Mouse (Mus musculus) neutrophil, adult 59 days (primary cell): ENCODE measurements around the gene Ssxb6. TPM values are rescaled to one million over a fixed set of nuclear protein-coding genes. Genes with fewer than 3 reads are reported as not detected.

ENCODE experiments used
- total RNA-seq, 2 experiments: library from RNA; stranded (reverse); gene quantifications; 1 replicate in 1 of 2; 2 replicates in 1 of 2; pipeline ENCODE4 v1.2.4; 2023

Ssxb6 gene
- not detected for total RNA-seq

DNA sequence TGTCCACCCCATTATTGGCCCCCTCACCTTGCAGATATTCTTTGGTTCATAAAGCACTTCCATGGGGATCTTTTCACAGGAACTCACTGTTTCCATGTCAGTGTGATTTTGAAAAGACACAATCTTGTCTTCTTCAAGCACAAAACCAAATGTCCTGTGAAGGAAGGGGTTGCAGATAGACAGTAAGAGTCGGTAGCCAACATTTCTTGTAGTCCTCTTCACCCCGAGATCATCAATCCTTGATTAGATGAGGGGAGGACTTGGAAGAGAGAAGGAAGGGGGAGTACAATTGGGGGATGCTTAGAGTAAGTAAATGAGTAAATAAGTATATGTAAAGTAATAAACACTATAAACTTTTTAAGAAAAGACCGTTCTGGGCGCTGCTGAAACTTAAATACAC, at the start of gene Ssxb6:
Gene Ssxb6 (minus strand): TSS at position 101 of the 400 bp plus-strand sequence.

DNA sequence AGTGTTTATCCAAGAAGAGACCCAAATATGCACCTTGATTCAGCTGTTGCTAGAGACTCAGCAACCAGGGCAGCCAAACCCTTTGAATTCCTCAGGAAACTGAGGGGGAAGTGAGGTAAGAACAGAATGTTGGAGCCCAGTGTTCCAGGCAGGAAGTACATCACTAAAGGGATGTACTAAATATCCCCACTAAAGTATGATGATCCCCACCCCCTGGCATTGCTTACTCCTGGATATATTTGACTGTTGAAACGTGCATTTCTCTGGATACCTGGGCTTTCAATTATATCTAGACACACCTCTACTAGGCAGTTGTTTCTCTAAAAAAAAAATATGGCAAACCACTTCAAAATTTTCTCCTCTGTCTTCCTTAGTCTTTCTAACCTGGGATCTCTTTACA, 43.7 kb upstream of the Ssxb6 start, which contains the start of gene Ssxb3:
Gene Ssxb3 (minus strand): TSS at position 101 of the 400 bp plus-strand sequence.

DNA sequence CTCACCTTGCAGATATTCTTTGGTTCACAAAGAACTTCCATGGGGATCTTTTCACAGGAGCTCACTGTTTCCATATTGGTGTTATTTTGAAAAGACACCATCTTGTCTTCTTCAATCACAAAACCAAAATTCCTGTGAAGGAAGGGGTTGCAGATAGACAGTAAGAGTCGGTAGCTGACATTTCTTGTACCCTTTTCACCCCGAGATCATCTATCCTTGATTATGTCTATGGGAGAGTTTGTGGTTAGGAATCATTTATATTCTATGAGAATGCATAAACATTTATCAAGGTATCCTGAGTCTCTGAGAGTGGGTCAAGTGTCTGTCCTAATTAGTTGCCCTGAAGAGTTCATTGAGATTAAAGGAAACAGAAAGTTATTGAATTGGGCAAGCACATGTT, 23.2 kb downstream of the Ssxb6 start, which contains the start of gene Gm14459:
Gene Gm14459 (minus strand): TSS at position 101 of the 400 bp plus-strand sequence.

Other genes with a start within 250 kb of the Ssxb6 start
- gene Ssxb10, start 220.8 kb downstream of the Ssxb6 start, total RNA-seq: not detected
- gene Ssxb9, start 181.3 kb downstream of the Ssxb6 start, total RNA-seq: not detected
- not detected for gene Ssxb1, start 134.9 kb downstream of the Ssxb6 start, total RNA-seq
- gene Ssxb2, start 86.5 kb downstream of the Ssxb6 start, total RNA-seq: not detected
- gene Gm14459, start 23.3 kb downstream of the Ssxb6 start, total RNA-seq: not detected
- not detected for gene Ssxb3, start 43.6 kb upstream of the Ssxb6 start, total RNA-seq
- gene Ssxb8, start 142.6 kb upstream of the Ssxb6 start, total RNA-seq: not detected
- gene Ssx9, start 200.2 kb upstream of the Ssxb6 start, total RNA-seq: not detected